Mouse (Mus musculus): Measurements from ENCODE around the gene Ifi47.

DNA sequence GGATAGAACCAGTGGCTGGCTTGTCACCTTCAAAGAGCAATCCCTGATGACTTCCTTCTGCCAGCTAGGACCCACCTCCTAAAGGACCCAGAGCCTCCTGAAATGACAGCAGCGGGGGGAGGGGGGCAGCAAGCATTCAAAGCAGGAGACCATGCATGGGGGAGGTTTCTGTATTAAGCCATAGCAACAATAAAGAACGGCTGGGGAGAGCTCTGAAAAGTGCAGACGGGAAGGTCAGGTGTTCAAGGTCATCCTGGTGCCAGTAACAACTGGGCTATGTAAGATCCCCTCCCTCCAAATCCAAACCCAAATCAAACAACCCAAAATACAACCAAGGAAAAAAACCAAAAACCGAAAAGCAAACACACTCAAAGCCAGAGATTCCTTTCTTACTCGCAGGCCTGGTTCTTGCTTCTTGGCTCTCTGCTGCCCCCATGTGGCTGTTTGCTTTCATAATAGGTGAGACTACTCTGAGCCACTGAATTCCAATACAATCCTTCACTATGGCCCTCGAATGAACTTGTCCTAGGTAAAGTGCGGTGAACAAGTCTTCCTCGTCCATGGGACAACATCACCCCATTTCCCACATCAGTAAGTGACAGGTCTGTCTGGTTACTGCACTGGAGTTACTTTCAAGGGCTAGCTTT lies 26.8 kb downstream of the Ifi47 start:
- TF ChIP-seq CTCF (IDR thresholded peaks at IDR 0.05; ENCODE audit: borderline replicate concordance, control insufficient read depth, extremely low read depth, insufficient read depth, low read length, poor library complexity) (no peak), POLR2A (IDR thresholded peaks at IDR 0.05; ENCODE audit: control insufficient read depth, extremely low read depth, insufficient read depth, low read length, poor library complexity) (no peak)
